Mouse (Mus musculus) cerebellum, postnatal 10 days (tissue): ENCODE measurements at regions not wholly inside any gene's neighbourhood (a gene's known extent, or its start where the extent isn't known, plus 50 kb on each side); places are given as distances from the start of the nearest gene placed in this dataset.
"Not testable (repeated sequence)": the region's sequence is repeated elsewhere in the genome, so short reads cannot be mapped to it uniquely, and the experiment has no call there.

Experiments used
- DNase-seq, 2 experiments: peaks; one replicate each; pipeline ENCODE4 v3.0.0; 2021; ENCODE audit warnings: mixed read lengths in 2 of 2

GRCm38 (mm10) chr6:19855476-19855875, 989.4 kb downstream of the Ankrd7 start:
- DNase-seq, result not testable (repeated sequence)

DNA sequence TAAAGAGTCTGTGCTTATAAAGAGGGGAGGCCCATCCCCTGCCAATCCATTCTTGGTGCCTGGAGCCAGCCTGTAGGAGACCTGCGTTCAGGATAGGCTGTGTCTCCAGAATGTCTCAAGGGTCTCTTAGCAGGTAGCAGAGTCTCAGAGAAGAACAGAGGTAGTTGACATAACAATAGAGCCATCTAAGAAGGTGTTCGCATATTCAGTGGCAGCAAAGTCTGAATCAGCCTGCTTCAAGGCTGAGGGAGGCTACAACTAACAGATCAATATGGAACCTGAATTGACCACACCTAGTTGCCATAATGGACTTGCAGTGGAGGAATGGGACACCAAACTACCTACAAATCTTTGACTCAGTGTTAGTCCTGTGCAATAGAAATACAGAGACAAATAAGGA, 998.0 kb downstream of the Ankrd7 start:
- DNase-seq, result no peak

DNA sequence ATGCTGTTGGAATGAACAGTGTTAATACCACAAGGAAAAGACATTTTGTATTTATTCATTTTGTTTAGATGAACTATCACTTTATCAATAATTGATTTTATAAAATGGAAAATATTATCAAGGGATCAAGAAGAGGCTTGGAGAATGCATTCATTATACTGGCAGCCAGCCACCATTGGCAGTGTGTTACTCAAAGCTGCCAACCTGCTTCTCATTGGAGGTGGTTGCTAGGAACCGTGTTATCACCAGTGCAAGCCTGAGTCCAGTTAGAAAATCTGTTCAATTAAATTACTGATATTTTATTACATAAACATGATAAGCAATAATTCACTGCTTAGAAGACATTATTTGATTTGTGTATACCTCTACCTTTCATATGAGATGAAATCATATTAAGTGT, 1003.6 kb downstream of the Ankrd7 start:
- peak; percentile 91 for DNase-seq

- peak; percentile 55 to 57 for DNase-seq
These were observed 1045.1 kb downstream of the Ankrd7 start for GRCm38 (mm10) chr6:19911181-19911580.

- not testable (repeated sequence) for DNase-seq
These were observed 1075.7 kb downstream of the Ankrd7 start for GRCm38 (mm10) chr6:19941784-19942183.

GRCm38 (mm10) chr6:19944334-19944733, 1078.2 kb downstream of the Ankrd7 start:
- DNase-seq, result peak; percentile 69 to 76

- DNase-seq, result peak; percentile 65 to 77
These were observed 1079.6 kb downstream of the Ankrd7 start for GRCm38 (mm10) chr6:19945693-19946092.

DNA sequence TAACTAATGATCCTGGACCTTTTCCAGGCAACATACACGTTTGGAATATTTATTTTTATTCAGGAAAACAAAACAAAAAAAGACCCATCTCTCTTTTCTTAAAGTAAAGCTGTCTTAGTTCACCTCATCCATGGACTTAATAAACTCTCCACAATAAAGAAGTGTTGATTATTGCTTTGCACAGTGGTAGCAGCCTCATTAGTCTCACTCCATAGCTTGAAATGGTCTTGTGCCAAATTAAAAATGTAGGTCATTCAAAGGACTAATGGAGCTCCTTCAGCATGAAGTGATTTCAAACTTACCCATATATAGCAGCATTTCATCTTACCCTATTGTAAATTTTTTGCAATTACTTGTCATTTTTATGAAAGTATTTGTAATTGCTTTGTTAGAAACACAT, 1109.8 kb downstream of the Ankrd7 start:
- DNase-seq, result peak in 1 of 2 experiments; percentile 23

DNA sequence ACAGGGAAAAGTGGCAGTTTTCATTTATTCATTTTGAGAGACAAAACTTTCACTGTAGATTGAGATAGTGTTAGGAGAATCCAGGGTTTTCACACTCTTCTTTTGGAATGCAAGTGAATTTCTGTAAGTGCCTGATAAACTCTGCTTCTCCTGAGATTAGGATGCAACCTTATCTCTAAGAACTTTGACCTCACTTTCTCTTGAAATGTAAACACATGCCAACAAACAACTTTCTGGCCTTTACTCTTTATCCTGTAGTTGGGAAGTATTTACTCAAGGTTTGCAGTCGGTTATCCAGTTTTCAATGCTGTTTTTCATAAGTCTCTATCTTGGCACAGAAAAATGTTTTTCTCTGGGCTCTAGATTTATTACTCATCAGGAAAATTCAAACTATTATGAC, 1125.7 kb downstream of the Ankrd7 start:
- DNase-seq, result no peak

GRCm38 (mm10) chr6:20028466-20028865, 1162.3 kb downstream of the Ankrd7 start:
- no peak for DNase-seq

DNA sequence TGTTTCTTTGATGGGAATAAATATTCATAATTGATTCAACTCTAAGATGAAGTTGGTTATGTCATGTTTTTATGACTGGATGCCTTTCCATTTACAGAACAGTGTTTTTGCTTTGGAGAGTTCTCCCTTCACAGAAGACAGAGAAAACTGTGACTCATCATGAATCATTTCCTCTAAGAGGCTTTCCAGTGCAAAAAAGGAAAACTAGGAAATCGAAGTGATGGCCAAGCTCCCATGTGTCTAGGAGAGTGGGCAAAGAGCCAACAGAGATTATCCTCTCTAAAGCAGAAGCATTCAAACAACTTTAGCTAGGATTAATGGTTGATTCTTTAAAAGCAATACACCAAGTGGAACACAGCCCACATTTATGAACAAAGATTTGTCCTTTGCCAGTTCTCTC, 1171.7 kb downstream of the Ankrd7 start:
- peak; percentile 54 to 64 for DNase-seq

DNA sequence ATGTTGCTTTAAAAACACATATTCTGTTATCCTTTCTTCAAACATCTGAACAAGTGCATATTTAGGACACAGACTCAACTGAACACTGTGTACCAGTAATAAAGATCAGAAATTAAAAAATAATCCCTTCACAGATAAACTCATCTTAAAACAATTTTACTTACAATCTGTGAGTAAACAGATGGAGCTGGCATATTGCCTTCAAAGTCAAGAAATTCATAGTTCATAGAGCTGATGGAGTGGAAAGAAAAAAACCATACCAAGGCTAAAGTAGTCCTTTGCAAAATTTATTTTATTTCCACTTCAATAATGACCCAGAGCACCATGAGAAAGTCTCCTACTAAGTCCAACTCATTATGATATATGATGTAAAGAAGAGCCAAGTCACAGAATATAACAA, 1136.6 kb upstream of the Kcnd2 start:
- peak; percentile 40 to 71 for DNase-seq

GRCm38 (mm10) chr6:20092057-20092917, 1123.0 kb upstream of the Kcnd2 start:
- DNase-seq, result peak; percentile 13 to 30

DNA sequence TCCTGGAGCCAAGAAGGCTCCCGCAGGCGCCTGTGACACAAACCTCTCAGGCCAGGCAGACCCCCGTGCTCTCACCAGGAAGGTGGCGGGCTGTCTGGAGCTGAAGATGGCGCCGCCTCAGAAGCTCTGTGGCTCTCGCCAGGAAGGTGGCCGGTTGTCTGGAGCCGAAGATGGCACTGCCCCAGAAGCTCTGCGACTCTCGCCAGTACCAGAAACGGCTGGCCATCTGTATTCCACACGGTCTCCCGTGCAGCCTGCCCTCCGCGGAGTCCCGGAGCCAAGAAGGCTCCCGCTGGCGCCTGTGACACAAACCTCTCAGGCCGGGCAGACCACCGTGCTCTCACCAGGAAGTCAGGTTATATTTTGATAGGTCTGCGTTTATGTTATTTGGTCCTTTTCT, 1081.3 kb upstream of the Kcnd2 start:
- not testable (repeated sequence) for DNase-seq

GRCm38 (mm10) chr6:20137546-20137945, 1077.8 kb upstream of the Kcnd2 start:
- DNase-seq, result peak in 1 of 2 experiments; percentile 6
